Mouse (Mus musculus) CH12.LX (cell line): ENCODE data around the gene Cstb. TPM values are rescaled to one million over a fixed set of nuclear protein-coding genes. Genes with fewer than 3 reads are reported as not detected.

Experiments
- DNase-seq: peaks from one replicate; pipeline ENCODE4 v3.0.0-alpha.2; 2013; ENCODE audit errors: extremely low read depth
- H3K27ac ChIP-seq: 2 replicates; pipeline ENCODE4 v1.5.1; 2012; ENCODE audit warnings: low read depth, mild to moderate bottlenecking, control low read depth, moderate library complexity; ENCODE audit not compliant: insufficient read depth
- H3K27me3 ChIP-seq: replicated peaks from 2 replicates; pipeline ENCODE3; 2012; ENCODE audit warnings: inconsistent platforms
- H3K36me3 ChIP-seq, 2 experiments: replicated peaks in 1 of 2; 2 replicates each; pipeline versions ENCODE3 to v1.6.1; 2012; ENCODE audit warnings: inconsistent platforms in 1 of 2, low read length in 1 of 2, mild to moderate bottlenecking in 1 of 2, mixed read lengths in 1 of 2, moderate library complexity in 1 of 2; ENCODE audit not compliant: control insufficient read depth in 1 of 2, insufficient read depth in 1 of 2
- H3K4me1 ChIP-seq, 2 experiments: 2 replicates each; pipeline ENCODE4 v1.6.1; 2012; ENCODE audit warnings: inconsistent platforms in 1 of 2, moderate library complexity in 1 of 2; ENCODE audit not compliant: insufficient read depth in 2 of 2, control insufficient read depth in 1 of 2
- H3K4me2 ChIP-seq: 2 replicates; pipeline ENCODE4 v1.6.1; 2012; ENCODE audit warnings: low read depth, mild to moderate bottlenecking, control low read depth; ENCODE audit not compliant: poor library complexity, insufficient read depth, severe bottlenecking
- H3K4me3 ChIP-seq, 3 experiments: fragments of 150-350 bp in 1 of 3; sonication (generic) in 1 of 3; replicated peaks in 1 of 3; 2 replicates each; pipeline versions ENCODE3 to v1.5.1; 2011 to 2012; ENCODE audit warnings: low read depth in 2 of 3, low read length in 2 of 3, mild to moderate bottlenecking in 2 of 3, moderate library complexity in 2 of 3, control low read depth in 1 of 3, improper control_type of control experiment in 1 of 3, inconsistent platforms in 1 of 3, mixed read lengths in 1 of 3; ENCODE audit not compliant: poor library complexity in 1 of 3
- H3K79me2 ChIP-seq: replicated peaks from 2 replicates; pipeline ENCODE4 v1.6.1; 2012; ENCODE audit warnings: mild to moderate bottlenecking, moderate library complexity; ENCODE audit not compliant: control insufficient read depth, poor library complexity, insufficient read depth, severe bottlenecking; ENCODE audit errors: extremely low read depth
- H3K9ac ChIP-seq: 2 replicates; pipeline ENCODE4 v1.6.1; 2012; ENCODE audit warnings: low read depth, mild to moderate bottlenecking, control low read depth, moderate library complexity; ENCODE audit not compliant: insufficient read depth
- H3K9me3 ChIP-seq: replicated peaks from 2 replicates; pipeline ENCODE3; 2012; ENCODE audit warnings: low read length, inconsistent platforms, mixed read lengths
- BHLHE40 ChIP-seq: IDR thresholded peaks from 2 replicates; pipeline ENCODE4 v1.6.1; 2011; ENCODE audit warnings: mild to moderate bottlenecking, low read depth, low read length, improper control_type of control experiment
- CHD1 ChIP-seq: IDR thresholded peaks from 2 replicates; pipeline ENCODE4 v1.6.1; 2012; ENCODE audit warnings: low read depth, low read length, improper control_type of control experiment, inconsistent platforms
- CHD2 ChIP-seq: IDR thresholded peaks from 2 replicates; pipeline ENCODE4 v1.6.1; 2011; ENCODE audit warnings: low read length, improper control_type of control experiment
- CTCF ChIP-seq, 2 experiments: IDR thresholded peaks in 1 of 2; conservative IDR thresholded peaks in 1 of 2; 2 replicates each; pipeline ENCODE4 v1.5.1; 2011 to 2012; ENCODE audit warnings: low read depth in 2 of 2, low read length in 2 of 2, improper control_type of control experiment in 1 of 2, inconsistent platforms in 1 of 2, mild to moderate bottlenecking in 1 of 2, moderate library complexity in 1 of 2
- E2F4 ChIP-seq: IDR thresholded peaks from 2 replicates; pipeline ENCODE4 v1.6.1; 2011; ENCODE audit warnings: low read depth, low read length, improper control_type of control experiment; ENCODE audit not compliant: insufficient replicate concordance
- EP300 ChIP-seq: IDR thresholded peaks from 2 replicates; pipeline ENCODE4 v1.6.1; 2011; ENCODE audit warnings: low read length, improper control_type of control experiment
- ETS1 ChIP-seq: conservative IDR thresholded peaks from 2 replicates; pipeline ENCODE4 v1.6.1; 2012; ENCODE audit warnings: low read depth, mild to moderate bottlenecking, inconsistent platforms, low read length, improper control_type of control experiment, moderate library complexity
- GABPA ChIP-seq: IDR thresholded peaks from 2 replicates; pipeline ENCODE4 v1.6.1; 2012; ENCODE audit warnings: low read depth, low read length, improper control_type of control experiment, inconsistent platforms; ENCODE audit not compliant: insufficient replicate concordance
- HCFC1 ChIP-seq: IDR thresholded peaks from 2 replicates; pipeline ENCODE4 v1.6.1; 2012; ENCODE audit warnings: low read depth, mild to moderate bottlenecking, inconsistent platforms, low read length, improper control_type of control experiment
- IRF4 ChIP-seq: IDR thresholded peaks from 2 replicates; pipeline ENCODE4 v1.6.1; 2014; ENCODE audit warnings: low read depth, mild to moderate bottlenecking, inconsistent platforms, low read length, improper control_type of control experiment
- JUND ChIP-seq: conservative IDR thresholded peaks from 2 replicates; pipeline ENCODE4 v1.6.1; 2011; ENCODE audit warnings: low read depth, low read length, improper control_type of control experiment
- MAFK ChIP-seq: IDR thresholded peaks from 2 replicates; pipeline ENCODE4 v1.6.1; 2011; ENCODE audit warnings: low read length, improper control_type of control experiment; ENCODE audit not compliant: insufficient replicate concordance
- MAX ChIP-seq: IDR thresholded peaks from 2 replicates; pipeline ENCODE4 v1.6.1; 2011; ENCODE audit warnings: low read length, improper control_type of control experiment
- MAZ ChIP-seq: IDR thresholded peaks from 2 replicates; pipeline ENCODE4 v1.6.1; 2012; ENCODE audit warnings: low read depth, mild to moderate bottlenecking, inconsistent platforms, low read length, improper control_type of control experiment, moderate library complexity
- MEF2A ChIP-seq: IDR thresholded peaks from 2 replicates; pipeline ENCODE4 v1.6.1; 2014; ENCODE audit warnings: low read depth, mild to moderate bottlenecking, inconsistent platforms, low read length, improper control_type of control experiment, borderline replicate concordance
- MXI1 ChIP-seq: IDR thresholded peaks from 2 replicates; pipeline ENCODE4 v1.6.1; 2011; ENCODE audit warnings: mild to moderate bottlenecking, low read depth, low read length, improper control_type of control experiment
- NELFE ChIP-seq: IDR thresholded peaks from 2 replicates; pipeline ENCODE4 v1.6.1; 2011; ENCODE audit warnings: low read depth, low read length, improper control_type of control experiment
- NRF1 ChIP-seq: IDR thresholded peaks from 2 replicates; pipeline ENCODE4 v1.6.1; 2014; ENCODE audit warnings: low read depth, mild to moderate bottlenecking, inconsistent platforms, low read length, improper control_type of control experiment, moderate library complexity
- PAX5 ChIP-seq: IDR thresholded peaks from 2 replicates; pipeline ENCODE4 v1.6.1; 2012; ENCODE audit warnings: low read length, inconsistent platforms, mixed read lengths
- POLR2AphosphoS2 ChIP-seq: IDR thresholded peaks from 2 replicates; pipeline ENCODE4 v1.6.1; 2011; ENCODE audit warnings: low read depth, low read length, improper control_type of control experiment
- RCOR1 ChIP-seq: conservative IDR thresholded peaks from 2 replicates; pipeline ENCODE4 v1.6.1; 2012; ENCODE audit warnings: low read depth, mild to moderate bottlenecking, inconsistent platforms, low read length, improper control_type of control experiment
- SIN3A ChIP-seq: IDR thresholded peaks from 2 replicates; pipeline ENCODE4 v1.6.1; 2012; ENCODE audit warnings: low read length, improper control_type of control experiment, inconsistent platforms
- SMC3 ChIP-seq: IDR thresholded peaks from 2 replicates; pipeline ENCODE4 v1.6.1; 2011; ENCODE audit warnings: low read depth, low read length, improper control_type of control experiment
- TCF12 ChIP-seq: IDR thresholded peaks from 2 replicates; pipeline ENCODE4 v1.6.1; 2014; ENCODE audit warnings: low read depth, mild to moderate bottlenecking, inconsistent platforms, low read length, improper control_type of control experiment
- USF1 ChIP-seq: IDR thresholded peaks from 2 replicates; pipeline ENCODE4 v1.6.1; 2014; ENCODE audit warnings: low read depth, mild to moderate bottlenecking, inconsistent platforms, low read length, improper control_type of control experiment
- USF2 ChIP-seq: conservative IDR thresholded peaks from 2 replicates; pipeline ENCODE4 v1.6.1; 2011; ENCODE audit warnings: low read depth, low read length, improper control_type of control experiment
- ZMIZ1 ChIP-seq: IDR thresholded peaks from 2 replicates; pipeline ENCODE4 v1.6.1; 2012; ENCODE audit warnings: low read depth, mild to moderate bottlenecking, inconsistent platforms, low read length, improper control_type of control experiment
- ZNF384 ChIP-seq: IDR thresholded peaks from 2 replicates; pipeline ENCODE4 v1.6.1; 2012; ENCODE audit warnings: low read depth, low read length, improper control_type of control experiment, inconsistent platforms
- dilution Hi-C: fragments of 300-500 bp; cut with MboI; formaldehyde crosslinking; loops from 2 replicates; pipeline ENCODE4 v1.14.3; 2020; ENCODE audit warnings: low sequenced_read_pairs; ENCODE audit not compliant: extremely low pct_unique_long_range_greater_than_20kb, extremely low pct_ligation_motif_present
- in situ Hi-C: fragments of 300-500 bp; cut with MboI; formaldehyde crosslinking; loops from 3 replicates; pipeline ENCODE4 v1.14.3; 2019; ENCODE audit warnings: low sequenced_read_pairs, low pct_ligation_motif_present, low pct_unique_long_range_greater_than_20kb, mixed read lengths
- polyA plus RNA-seq: library from polyadenylated mRNA; unstranded; fragments of >175 nt; gene quantifications from 2 replicates; pipeline ENCODE4 v1.2.1, GENCODE M21; 2012; ENCODE audit warnings: low read depth; ENCODE audit not compliant: insufficient read length
- total RNA-seq, 2 experiments: library from RNA; depleted of rRNA; stranded (reverse); fragments of 300-350 nt in 1 of 2; fragments of >200 nt in 1 of 2; gene quantifications; 2 replicates each; pipeline ENCODE4 v1.2.3; 2012 to 2014

The Cstb gene
- total and polyA plus RNA-seq, 3 experiments, result 139 to 226 (median 194) TPM

- DNase-seq, result no peak
- Histone ChIP-seq H3K9ac (no peak overlapping the region), H3K4me1 (peaks cover 24 to 71% of the 10 kb centered on the region in 2 experiments), H3K4me2 (peak overlapping the region; percentile 78), H3K4me3 (no peak overlapping the region), H3K27ac (no peak overlapping the region), H3K27me3 (peaks cover 12% of the 10 kb centered on the region), H3K79me2 (no peaks in the 10 kb centered on the region), H3K36me3 (peaks cover 0 to 6% of the 10 kb centered on the region in 2 experiments), H3K9me3 (no peaks in the 10 kb centered on the region)
- TF ChIP-seq ZMIZ1, result no peak
- TF ChIP-seq ETS1, result no peak
- TF ChIP-seq JUND, result no peak
- no peak for TF ChIP-seq ZNF384
- no peak for TF ChIP-seq E2F4
- TF ChIP-seq MAFK, result no peak
- no peak for TF ChIP-seq SIN3A
- no peak for TF ChIP-seq CHD1
- TF ChIP-seq MAZ, result no peak
- TF ChIP-seq CHD2, result no peak
- TF ChIP-seq GABPA, result no peak
- TF ChIP-seq SMC3, result no peak
- no peak for TF ChIP-seq MEF2A
- TF ChIP-seq EP300, result no peak
- TF ChIP-seq NRF1, result no peak
- no peak for TF ChIP-seq USF1
- no peak for TF ChIP-seq MXI1
- TF ChIP-seq POLR2AphosphoS2, result no peak
- no peak for TF ChIP-seq NELFE
- TF ChIP-seq CTCF (conservative IDR thresholded peaks at IDR 0.05 in 1 of 2, IDR thresholded peaks at IDR 0.05 in 1 of 2; ENCODE audit: low read depth in 2 of 2, low read length in 2 of 2), result no peak
- in situ Hi-C loops, result no loop called here
- dilution Hi-C loops, result no loop called here
These were observed 37.7 kb downstream of the Cstb start for GRCm38 (mm10) chr10:78462945-78463768.

- peaks cover 17% of the 10 kb centered on the region for H3K27me3 ChIP-seq
- H3K4me2 ChIP-seq, result peak overlapping the region; percentile 78
- peaks cover 20 to 65% of the 10 kb centered on the region in 2 experiments for H3K4me1 ChIP-seq
- no peaks in the 10 kb centered on the region for H3K79me2 ChIP-seq
- dilution Hi-C loops (no loop called here), in situ Hi-C loops (no loop called here)
- H3K9ac ChIP-seq, result no peak overlapping the region; the same call in 1 of the 2 replicates
- TF ChIP-seq POLR2AphosphoS2, result no peak
- no peak for TF ChIP-seq MAFK
- TF ChIP-seq USF2, result no peak
- no peak for TF ChIP-seq IRF4
- TF ChIP-seq SIN3A, result no peak
- TF ChIP-seq MEF2A, result no peak
- no peak for TF ChIP-seq ZMIZ1
- TF ChIP-seq RCOR1, result no peak
- no peak for TF ChIP-seq CTCF (conservative IDR thresholded peaks at IDR 0.05 in 1 of 2, IDR thresholded peaks at IDR 0.05 in 1 of 2; ENCODE audit: low read depth in 2 of 2, low read length in 2 of 2)
- TF ChIP-seq TCF12, result no peak
- no peak for TF ChIP-seq MAX
- TF ChIP-seq ETS1, result no peak
- no peak for TF ChIP-seq MAZ
- TF ChIP-seq MXI1, result no peak
- no peak for TF ChIP-seq GABPA
- no peak for TF ChIP-seq HCFC1
- TF ChIP-seq JUND, result no peak
- no peak for TF ChIP-seq CHD1
- TF ChIP-seq PAX5, result no peak
- TF ChIP-seq BHLHE40, result no peak
- H3K27ac ChIP-seq, result no peak overlapping the region
- H3K4me3 ChIP-seq, result peak overlapping the region; percentile 59 to 74 (median 74)
- DNase-seq, result no peak
- no peaks in the 10 kb centered on the region for H3K9me3 ChIP-seq
- H3K36me3 ChIP-seq, result peaks cover 0 to 6% of the 10 kb centered on the region in 2 experiments
These were observed 38.3 kb downstream of the Cstb start for GRCm38 (mm10) chr10:78463769-78464167.
